Mouse (Mus musculus) myocyte (in vitro differentiated cells): Measurements from ENCODE around the gene Ppm1k.

Experiments used
- CEBPB ChIP-seq: IDR thresholded peaks from 2 replicates; pipeline ENCODE4 v1.6.1; 2011; ENCODE audit warnings: mild to moderate bottlenecking, moderate library complexity; ENCODE audit not compliant: poor library complexity, insufficient read depth, severe bottlenecking
- E2F4 ChIP-seq: IDR thresholded peaks from one replicate; pipeline ENCODE4 v1.6.1; 2011; ENCODE audit warnings: mild to moderate bottlenecking, control low read depth, moderate library complexity; ENCODE audit not compliant: insufficient read depth
- MAX ChIP-seq: IDR thresholded peaks from one replicate; pipeline ENCODE4 v1.6.1; 2011; ENCODE audit warnings: low read depth, mild to moderate bottlenecking, control low read depth
- MYOD1 ChIP-seq, 3 experiments: IDR thresholded peaks; one replicate each; pipeline ENCODE4 v1.6.1; 2011; ENCODE audit warnings: control low read depth in 2 of 3, low read depth in 2 of 3, mild to moderate bottlenecking in 2 of 3, moderate library complexity in 1 of 3; ENCODE audit not compliant: insufficient read length in 2 of 3, control insufficient read depth in 1 of 3
- MYOG ChIP-seq, 3 experiments: IDR thresholded peaks; one replicate each; pipeline ENCODE4 v1.6.1; 2011; ENCODE audit warnings: control low read depth in 2 of 3, low read depth in 2 of 3, mild to moderate bottlenecking in 2 of 3; ENCODE audit not compliant: insufficient read length in 2 of 3, control insufficient read depth in 1 of 3, insufficient read depth in 1 of 3
- POLR2A ChIP-seq: IDR thresholded peaks from one replicate; pipeline ENCODE4 v1.6.1; 2011; ENCODE audit warnings: low read depth, mild to moderate bottlenecking, control low read depth, moderate library complexity; ENCODE audit not compliant: insufficient read length
- POLR2AphosphoS2 ChIP-seq: IDR thresholded peaks from one replicate; pipeline ENCODE4 v1.6.1; 2011; ENCODE audit warnings: low read depth, control low read depth; ENCODE audit not compliant: insufficient read length
- SRF ChIP-seq: IDR thresholded peaks from one replicate; pipeline ENCODE4 v1.6.1; 2011; ENCODE audit warnings: low read depth; ENCODE audit not compliant: control insufficient read depth, insufficient read length
- TCF12 ChIP-seq: IDR thresholded peaks from one replicate; pipeline ENCODE4 v1.6.1; 2011; ENCODE audit warnings: mild to moderate bottlenecking, control low read depth; ENCODE audit not compliant: poor library complexity, insufficient read depth, severe bottlenecking
- TCF3 ChIP-seq: IDR thresholded peaks from one replicate; pipeline ENCODE4 v1.6.1; 2011; ENCODE audit warnings: low read depth, control low read depth; ENCODE audit not compliant: insufficient read length
- USF1 ChIP-seq: IDR thresholded peaks from one replicate; pipeline ENCODE4 v1.6.1; 2011; ENCODE audit warnings: low read depth, mild to moderate bottlenecking, control low read depth, moderate library complexity

GRCm38 (mm10) chr6:57581595-57581994 is 46.3 kb upstream of the Ppm1k start:
- TF ChIP-seq MAX (no peak), CEBPB (no peak), E2F4 (no peak), TCF12 (no peak), POLR2A (no peak), MYOD1 (IDR thresholded peaks at IDR 0.05; ENCODE audit: control insufficient read depth in 1 of 3, insufficient read length in 2 of 3, low read depth in 2 of 3) (no peak), TCF3 (no peak), SRF (no peak), MYOG (IDR thresholded peaks at IDR 0.05; ENCODE audit: control insufficient read depth in 1 of 3, insufficient read depth in 1 of 3, insufficient read length in 2 of 3, low read depth in 2 of 3) (no peak), USF1 (no peak), POLR2AphosphoS2 (no peak)
